Mouse (Mus musculus): ENCODE data around the gene Gtf2ird2.

DNA sequence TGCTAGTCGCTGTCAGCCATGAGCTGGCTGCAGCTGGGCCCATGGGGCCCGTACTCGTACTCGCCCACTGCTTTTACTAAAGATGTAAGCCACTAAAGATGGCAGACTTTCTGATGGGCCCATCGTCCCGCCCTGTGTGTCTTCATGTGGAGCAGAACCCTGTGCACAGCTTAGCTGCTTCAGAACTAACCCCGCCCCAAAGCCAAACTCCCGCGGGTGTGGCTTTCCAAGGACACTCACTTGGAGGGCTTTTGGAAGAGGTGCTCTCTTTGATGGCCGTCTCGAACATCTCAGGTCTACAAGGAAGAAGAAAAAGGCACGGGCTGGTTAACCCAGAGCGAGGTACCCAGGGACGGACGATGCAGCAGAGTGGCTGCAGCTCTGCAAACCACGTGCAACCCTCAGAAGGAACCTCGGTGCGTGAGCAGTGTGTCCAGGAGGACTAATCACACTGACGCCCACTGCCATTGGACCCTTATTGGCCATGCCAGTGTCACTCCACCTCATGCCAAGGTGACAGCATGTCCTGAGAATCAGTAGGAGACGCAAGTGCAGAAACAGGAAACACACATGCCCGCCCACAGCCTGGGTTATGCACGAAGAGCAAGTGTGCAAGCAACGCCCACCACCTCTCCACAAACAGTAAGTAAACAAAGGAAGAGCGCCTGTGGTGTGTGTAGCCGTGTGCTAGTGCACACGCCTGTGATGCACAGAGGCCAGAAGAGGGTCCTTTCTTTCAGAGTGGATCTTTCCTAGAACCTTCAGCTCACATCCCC lies 60.0 kb downstream of the Gtf2ird2 start:
- TF ChIP-seq POLR2A (IDR thresholded peaks at IDR 0.05; ENCODE audit: borderline replicate concordance, control insufficient read depth, low read depth, low read length) (no peak), CTCF (IDR thresholded peaks at IDR 0.05; ENCODE audit: control insufficient read depth, insufficient read depth, low read length) (no peak)

All from bone marrow, adult 2 months (tissue).